Mouse (Mus musculus) Patski (cell line): ENCODE measurements around the gene Map10. TPM values are rescaled to one million over a fixed set of nuclear protein-coding genes. Genes with fewer than 3 reads are reported as not detected.

Experiments
- ATAC-seq: fragments of 100-300 bp; one replicate; pipeline ENCODE4 v1.8.0; 2021
- CTCF ChIA-PET: fragments of 350-600 bp; sonication (Branson Sonifier 250); formaldehyde crosslinking; loops from one replicate; lab custom pipeline; 2022; ENCODE audit warnings: inconsistent platforms; lab: Charles Lee
- POLR2A ChIA-PET: fragments of 350-600 bp; sonication (Branson Sonifier 250); formaldehyde crosslinking; loops from one replicate; lab custom pipeline; 2022; ENCODE audit warnings: antibody characterized with exemption, inconsistent platforms; lab: Charles Lee
- DNase-seq: peaks from one replicate; pipeline ENCODE4 v3.0.0-alpha.2; 2011; ENCODE audit warnings: low read depth, low spot score
- H3K27me3 ChIP-seq: fragments of 371-371 bp; one replicate; pipeline ENCODE4 v1.5.1; 2021
- CTCF ChIP-seq: fragments of 100-300 bp; IDR thresholded peaks from one replicate; pipeline ENCODE4 v1.5.1; 2021
- in situ Hi-C: fragments of 300-500 bp; cut with MboI; formaldehyde crosslinking; loops from 3 replicates; pipeline ENCODE4 v1.11.1; 2018; ENCODE audit warnings: low pct_unique_long_range_greater_than_20kb, mixed read lengths
- polyA plus RNA-seq: library from polyadenylated mRNA; unstranded; gene quantifications from one replicate; pipeline ENCODE4 v1.2.3, GENCODE M21; 2021

The Map10 gene
- polyA plus RNA-seq, 1 experiment from 2014 or later, result not detected

DNA sequence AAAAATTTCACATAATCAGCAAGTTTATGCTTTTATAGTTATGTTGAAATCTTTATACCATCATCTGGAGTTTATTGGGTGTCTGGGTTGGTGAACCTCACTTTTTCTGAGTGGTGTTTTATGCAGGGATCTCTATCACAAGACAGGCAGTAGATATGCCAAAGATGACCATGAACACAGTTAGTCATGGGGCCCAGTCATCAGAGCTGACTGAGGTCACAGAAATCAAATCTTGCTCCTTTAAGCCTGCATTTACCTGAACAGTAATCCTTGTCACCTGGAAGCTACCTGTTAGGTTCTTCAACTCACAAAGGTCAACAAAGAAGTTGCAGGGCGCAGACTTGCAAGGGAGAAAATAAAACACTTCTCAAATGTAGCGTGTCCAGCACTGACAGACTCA is 14.8 kb upstream of the Map10 start:
- ChIA-PET CTCF (interaction anchor here (0.7 kb wide), 1 partner anchor 12 kb away, joined by 3 read pairs; no protein-coding TSS in a partner anchor), POLR2A (no interaction called here)
- in situ Hi-C loops, result no loop called here
- no peak for ATAC-seq
- DNase-seq, result no peak
- no peaks in the 10 kb centered on the region for H3K27me3 ChIP-seq
- no peak for TF ChIP-seq CTCF

DNA sequence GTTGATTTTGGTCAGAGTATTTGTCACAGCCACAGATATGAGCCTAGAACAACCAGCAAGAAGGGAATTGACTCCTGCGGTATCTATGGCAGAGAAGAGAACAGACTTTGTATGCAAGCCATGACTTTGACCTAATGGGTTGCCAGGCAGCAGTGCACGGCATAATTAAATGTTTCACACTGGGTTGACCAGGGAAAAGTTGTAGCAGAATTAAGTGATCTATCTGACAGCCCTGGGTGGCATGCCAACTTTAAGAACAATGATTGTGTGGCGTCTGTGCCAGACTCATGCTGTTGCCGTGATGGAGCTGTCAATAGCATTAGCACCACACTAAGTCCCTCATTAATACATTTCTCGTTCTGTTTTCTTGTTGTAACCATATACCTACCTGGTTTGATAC is 11.1 kb upstream of the Map10 start:
- DNase-seq (no peak), ATAC-seq (no peak)
- ChIA-PET CTCF (interaction anchor here (1.1 kb wide), 1 partner anchor 12 kb away, joined by 3 read pairs; no protein-coding TSS in a partner anchor), POLR2A (no interaction called here)
- no peak for TF ChIP-seq CTCF
- in situ Hi-C loops, result no loop called here
- no peaks in the 10 kb centered on the region for H3K27me3 ChIP-seq

DNA sequence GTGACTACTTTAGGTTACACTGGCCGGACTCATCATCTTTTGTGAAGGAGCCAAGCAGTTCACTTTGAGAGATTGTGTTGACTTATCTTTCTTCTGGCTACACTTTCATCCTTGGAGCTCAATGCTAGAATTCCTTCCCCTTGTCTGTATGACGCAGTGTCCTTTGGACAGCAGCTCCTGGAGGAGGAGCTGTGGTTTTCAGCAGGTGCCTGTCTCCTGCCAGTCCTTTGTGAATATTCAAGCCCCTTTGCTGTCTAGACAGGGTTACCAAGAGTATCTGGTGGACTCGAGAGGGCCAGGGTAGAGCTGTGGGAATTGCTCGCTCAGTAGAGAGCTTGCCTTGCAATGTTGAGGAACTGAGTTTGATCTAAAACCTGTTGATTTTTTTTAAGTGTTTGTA is 10.7 kb upstream of the Map10 start:
- H3K27me3 ChIP-seq, result no peaks in the 10 kb centered on the region
- no peak for ATAC-seq
- in situ Hi-C loops, result no loop called here
- ChIA-PET CTCF (interaction anchor here (1.1 kb wide), 1 partner anchor 12 kb away, joined by 3 read pairs; no protein-coding TSS in a partner anchor), POLR2A (no interaction called here)
- TF ChIP-seq CTCF, result no peak
- DNase-seq, result no peak

DNA sequence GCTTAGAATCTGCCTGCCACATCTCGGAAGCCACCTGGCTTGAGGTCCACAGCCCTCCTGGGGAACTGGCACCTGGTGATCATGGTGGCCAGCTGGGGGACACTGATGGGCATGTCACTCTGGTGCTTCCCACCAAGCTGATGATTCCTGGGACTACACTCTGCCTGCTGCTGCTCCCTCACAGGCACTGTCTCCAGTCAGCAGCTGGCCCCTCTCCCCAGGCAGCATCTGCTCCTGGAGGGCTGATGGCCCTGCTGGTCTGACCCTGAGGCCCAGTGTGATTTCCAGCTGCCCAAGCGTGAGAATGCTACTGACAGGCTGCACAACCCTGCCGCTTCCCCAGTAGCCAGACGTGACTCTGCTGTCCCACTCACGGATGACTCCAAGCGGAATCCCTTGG is 9.2 kb upstream of the Map10 start:
- ChIA-PET CTCF (interaction anchor here (1.2 kb wide), 1 partner anchor 13 kb away, joined by 3 read pairs; no protein-coding TSS in a partner anchor), POLR2A (no interaction called here)
- ATAC-seq (no peak), DNase-seq (no peak)
- no peak for TF ChIP-seq CTCF
- in situ Hi-C loops, result no loop called here
- no peaks in the 10 kb centered on the region for H3K27me3 ChIP-seq

DNA sequence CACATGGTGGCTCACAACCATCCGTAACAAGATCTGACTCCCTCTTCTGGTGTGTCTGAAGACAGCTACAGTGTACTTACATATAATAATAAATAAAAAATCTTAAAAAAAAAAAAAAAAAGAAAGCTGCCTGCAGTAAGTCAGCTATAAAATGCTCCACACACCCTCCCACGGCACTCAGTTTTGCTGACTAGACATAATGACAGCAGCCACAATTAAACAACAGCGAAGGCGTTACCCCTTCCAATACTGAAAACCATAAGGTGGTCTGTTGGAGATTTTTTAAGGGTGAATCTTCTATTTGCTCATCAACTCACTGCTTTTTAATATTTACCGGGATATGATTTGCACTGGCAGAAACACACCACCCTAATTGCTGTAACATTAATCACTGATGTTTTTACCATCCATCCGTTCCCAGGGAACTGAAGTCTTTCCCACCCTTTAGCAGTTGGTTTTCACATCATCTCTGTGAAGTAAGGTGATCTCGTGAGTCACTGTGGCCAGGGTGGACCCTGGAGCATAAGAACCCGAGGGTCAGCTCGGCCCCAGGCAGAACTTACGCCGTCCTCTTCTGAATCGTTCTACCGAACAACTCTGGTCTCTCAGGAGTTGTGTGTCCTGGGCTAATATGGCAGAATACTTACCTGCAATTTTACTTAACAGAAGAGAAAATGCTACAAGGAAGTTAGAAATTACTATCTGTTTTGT is 7.5 kb upstream of the Map10 start:
- CTCF ChIA-PET, result interaction anchor here (1.2 kb wide), 1 partner anchor 11 kb away, joined by 3 read pairs; no protein-coding TSS in a partner anchor
- no peak for TF ChIP-seq CTCF
- H3K27me3 ChIP-seq, result no peaks in the 10 kb centered on the region
- DNase-seq (no peak), ATAC-seq (no peak)
- POLR2A ChIA-PET, result interaction anchor here (0.7 kb wide), 1 partner anchor 37 kb away, joined by 3 read pairs; no protein-coding TSS in a partner anchor
- in situ Hi-C loops, result no loop called here

DNA sequence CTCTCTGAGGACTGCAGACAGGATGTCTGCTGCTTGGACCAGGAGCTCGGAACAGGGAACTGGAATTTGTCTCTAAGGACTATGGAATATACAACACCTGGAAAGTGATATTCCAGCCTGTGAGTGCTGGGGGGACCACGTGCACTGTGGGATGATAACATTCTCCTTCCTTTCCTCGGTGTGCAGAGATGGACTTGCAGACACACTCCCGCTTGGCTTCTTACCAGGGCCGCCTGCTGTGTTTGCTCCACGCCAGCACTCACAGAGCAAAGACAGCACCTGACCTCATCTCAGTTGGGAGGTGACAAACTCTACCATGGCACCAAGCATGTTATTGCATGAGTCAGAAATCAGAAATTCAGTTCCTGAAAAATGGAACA is 7.0 kb upstream of the Map10 start:
- TF ChIP-seq CTCF, result no peak
- POLR2A ChIA-PET, result interaction anchor here (0.6 kb wide), 1 partner anchor 64 kb away, joined by 3 read pairs; no protein-coding TSS in a partner anchor
- CTCF ChIA-PET, result no interaction called here
- no peaks in the 10 kb centered on the region for H3K27me3 ChIP-seq
- in situ Hi-C loops, result no loop called here
- ATAC-seq (no peak), DNase-seq (no peak)

DNA sequence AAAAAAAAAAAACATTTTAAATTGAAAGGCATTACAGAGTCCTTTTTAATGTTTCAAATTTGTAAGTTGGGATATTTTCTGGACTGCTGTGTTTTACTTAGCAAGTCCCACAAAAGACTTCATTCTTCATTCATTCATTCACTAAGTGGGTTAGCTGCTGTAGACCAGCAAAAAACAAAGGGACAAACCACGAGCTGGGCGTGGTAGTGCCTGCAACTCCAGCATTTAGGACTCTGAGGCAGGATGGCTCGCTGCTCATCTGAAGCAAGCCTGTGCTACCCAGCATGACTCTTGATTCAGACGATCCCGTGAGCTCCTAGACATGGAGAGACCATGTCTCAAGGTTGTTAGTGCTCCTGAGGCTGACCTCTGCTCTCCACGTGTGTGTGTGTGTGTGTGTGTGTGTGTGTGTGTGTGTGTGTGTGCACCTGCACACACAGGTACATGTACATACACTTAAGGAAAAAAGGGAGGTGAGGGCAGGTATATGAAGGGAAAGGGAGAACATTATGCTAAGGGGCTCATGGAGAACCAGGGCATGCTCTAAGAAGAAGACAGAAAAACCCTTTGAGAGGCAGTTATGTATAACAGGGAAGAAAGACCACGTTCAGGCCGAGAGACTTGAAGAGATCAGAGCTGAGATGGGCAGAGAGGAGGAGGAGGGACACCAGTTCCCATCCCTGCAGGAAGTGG is 4.3 kb upstream of the Map10 start:
- ChIA-PET CTCF (no interaction called here), POLR2A (interaction anchor here (0.7 kb wide), 1 partner anchor 157 kb away, joined by 4 read pairs; no protein-coding TSS in a partner anchor)
- in situ Hi-C loops, result loop anchor here (5.0 kb wide), 1 partner anchor 83 kb away; no protein-coding TSS in a partner anchor
- ATAC-seq, result no peak
- H3K27me3 ChIP-seq, result no peaks in the 10 kb centered on the region
- no peak for DNase-seq
- no peak for TF ChIP-seq CTCF

DNA sequence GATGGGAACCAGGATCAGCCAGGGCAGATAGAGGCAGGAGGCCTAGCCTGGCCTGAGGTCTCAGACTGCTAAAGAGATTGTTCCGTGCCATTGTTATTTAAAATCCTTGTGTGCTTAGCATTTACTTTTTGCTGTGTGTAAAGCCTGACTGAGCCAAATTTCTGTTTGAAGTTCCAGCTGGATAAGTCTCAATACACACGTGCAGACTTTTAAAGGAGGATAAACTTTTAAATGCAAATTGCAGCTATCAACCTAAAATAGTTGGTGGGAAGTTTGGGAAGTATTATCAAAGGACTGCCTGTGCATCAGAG is 3.8 kb upstream of the Map10 start:
- in situ Hi-C loops, result loop anchor here (5.0 kb wide), 1 partner anchor 84 kb away; no protein-coding TSS in a partner anchor
- ATAC-seq (no peak), DNase-seq (no peak)
- no peak for TF ChIP-seq CTCF
- no peaks in the 10 kb centered on the region for H3K27me3 ChIP-seq
- ChIA-PET POLR2A (no interaction called here), CTCF (interaction anchor here (1.2 kb wide), 1 partner anchor 92 kb away, joined by 3 read pairs; no protein-coding TSS in a partner anchor)

DNA sequence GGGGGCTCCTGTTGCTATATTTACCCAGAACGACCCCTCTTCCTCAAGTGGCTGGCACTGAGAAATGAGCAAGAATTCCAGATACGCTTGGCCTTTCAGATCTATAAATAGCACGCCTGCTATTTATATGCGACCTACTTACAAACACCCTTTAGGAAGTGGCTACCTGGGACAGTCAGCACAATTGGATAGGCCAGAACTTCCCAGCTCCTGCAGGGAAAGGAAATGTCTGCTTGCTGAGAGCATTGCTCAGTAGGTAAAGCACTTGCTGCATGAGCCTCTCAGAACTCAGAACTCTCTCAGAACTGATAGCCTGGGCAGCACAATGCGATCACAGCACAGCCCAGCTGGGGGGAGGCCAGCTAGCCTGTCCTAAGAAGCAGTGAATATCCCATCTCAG is 3.4 kb upstream of the Map10 start:
- in situ Hi-C loops, result loop anchor here (5.0 kb wide), 1 partner anchor 84 kb away; no protein-coding TSS in a partner anchor
- DNase-seq (no peak), ATAC-seq (no peak)
- CTCF ChIA-PET, result interaction anchor here (1.2 kb wide), 1 partner anchor 92 kb away, joined by 3 read pairs; no protein-coding TSS in a partner anchor
- H3K27me3 ChIP-seq, result no peaks in the 10 kb centered on the region
- POLR2A ChIA-PET, result no interaction called here
- no peak for TF ChIP-seq CTCF

DNA sequence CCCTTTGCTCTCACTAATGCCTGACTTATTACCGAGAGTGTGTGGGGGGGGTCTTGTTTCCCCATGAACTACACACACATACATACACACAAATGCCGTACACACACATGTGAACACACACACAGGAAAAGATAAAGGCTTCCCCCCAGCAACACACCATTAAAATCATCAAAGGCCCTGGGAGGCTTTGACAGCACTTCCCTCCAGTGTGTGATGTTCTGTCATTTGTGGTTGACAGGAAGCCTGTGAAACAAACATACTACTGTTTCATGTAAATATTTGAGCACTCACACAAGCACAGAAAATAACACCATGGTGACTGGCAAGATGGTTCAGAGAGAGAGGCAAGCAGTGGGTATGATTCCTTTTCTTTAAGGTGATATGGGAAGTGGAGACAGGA is 2.4 kb upstream of the Map10 start:
- in situ Hi-C loops, result loop anchor here (5.0 kb wide), 1 partner anchor 85 kb away; no protein-coding TSS in a partner anchor
- DNase-seq (no peak), ATAC-seq (no peak)
- ChIA-PET CTCF (no interaction called here), POLR2A (no interaction called here)
- H3K27me3 ChIP-seq, result no peaks in the 10 kb centered on the region
- TF ChIP-seq CTCF, result no peak

DNA sequence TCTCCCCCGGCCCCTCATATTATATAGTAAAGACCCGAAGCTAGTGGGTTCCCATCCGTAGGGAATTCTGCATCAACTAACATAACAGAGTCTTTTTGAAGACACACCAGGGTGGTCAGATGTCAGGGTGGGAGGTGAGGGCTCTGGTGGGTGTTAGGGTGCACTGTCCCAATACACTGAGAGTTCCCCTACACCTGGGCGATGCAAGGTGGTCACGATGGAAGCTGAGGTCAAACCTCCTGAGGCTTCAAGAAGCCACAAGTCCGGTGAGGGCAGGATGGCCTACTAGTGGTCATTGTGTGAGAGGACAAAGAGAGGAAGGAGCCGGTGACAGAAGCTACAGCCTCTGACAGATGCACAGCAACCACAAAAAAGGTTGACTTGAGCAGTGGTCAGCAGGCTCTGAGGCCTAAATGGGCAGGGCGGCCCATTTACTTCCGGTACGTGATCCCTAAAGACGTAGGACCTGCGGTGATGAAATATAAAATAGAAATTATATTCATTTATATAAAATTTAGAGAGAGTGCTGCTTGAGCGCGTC is 389 bp upstream of the Map10 start:
- in situ Hi-C loops, result loop anchor here (5.0 kb wide), 1 partner anchor 87 kb away; no protein-coding TSS in a partner anchor
- DNase-seq, result no peak
- no peak for ATAC-seq
- ChIA-PET POLR2A (no interaction called here), CTCF (no interaction called here)
- peaks cover 9% of the 10 kb centered on the region for H3K27me3 ChIP-seq
- TF ChIP-seq CTCF, result no peak
